Mouse (Mus musculus): ENCODE measurements around the gene Mpc1. TPM values are rescaled to one million over a fixed set of nuclear protein-coding genes. Genes with fewer than 3 reads are reported as not detected.
"Not testable (repeated sequence)": the region's sequence is repeated elsewhere in the genome, so short reads cannot be mapped to it uniquely, and the experiment has no call there.

Mpc1 gene
- polyA plus RNA-seq, 1 experiment from 2014 or later = 168 TPM

GRCm38 (mm10) chr17:8299524-8299923 lies 16.8 kb downstream of the Mpc1 start:
- ChIA-PET POLR2A (no interaction called here), CTCF (no interaction called here)
- no peak for DNase-seq (ENCODE audit: low read depth, low spot score)
- no peak for ATAC-seq
- in situ Hi-C loops (cut with MboI; ENCODE audit: low pct_unique_long_range_greater_than_20kb) = no loop called here
- no peak for TF ChIP-seq CTCF (IDR thresholded peaks at IDR 0.05)
- H3K27me3 ChIP-seq = no peaks in the 10 kb centered on the region

DNA sequence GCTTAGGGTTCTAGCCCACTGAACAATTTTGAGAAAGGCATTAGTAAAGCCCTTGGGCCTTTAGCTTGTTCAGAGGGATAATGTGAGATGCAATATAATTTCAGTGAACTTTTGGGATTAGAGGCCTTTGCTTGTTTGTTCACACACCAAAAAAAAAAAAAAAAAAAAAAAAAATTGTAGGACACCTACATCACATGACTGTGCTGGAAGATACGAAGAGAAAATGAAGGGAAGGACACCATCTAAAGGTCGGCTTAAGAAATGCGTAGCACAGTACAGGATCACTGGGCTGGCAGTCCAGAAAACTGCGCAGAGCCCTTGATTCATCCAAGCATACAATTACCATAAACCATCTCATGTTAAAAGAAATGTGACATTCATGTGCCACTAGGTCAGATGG lies 18.8 kb downstream of the Mpc1 start:
- ChIA-PET CTCF (no interaction called here), POLR2A (no interaction called here)
- DNase-seq (ENCODE audit: low read depth, low spot score) (no peak), ATAC-seq (no peak)
- no peak for TF ChIP-seq CTCF (IDR thresholded peaks at IDR 0.05)
- no peaks in the 10 kb centered on the region for H3K27me3 ChIP-seq
- in situ Hi-C loops (cut with MboI; ENCODE audit: low pct_unique_long_range_greater_than_20kb) = no loop called here

DNA sequence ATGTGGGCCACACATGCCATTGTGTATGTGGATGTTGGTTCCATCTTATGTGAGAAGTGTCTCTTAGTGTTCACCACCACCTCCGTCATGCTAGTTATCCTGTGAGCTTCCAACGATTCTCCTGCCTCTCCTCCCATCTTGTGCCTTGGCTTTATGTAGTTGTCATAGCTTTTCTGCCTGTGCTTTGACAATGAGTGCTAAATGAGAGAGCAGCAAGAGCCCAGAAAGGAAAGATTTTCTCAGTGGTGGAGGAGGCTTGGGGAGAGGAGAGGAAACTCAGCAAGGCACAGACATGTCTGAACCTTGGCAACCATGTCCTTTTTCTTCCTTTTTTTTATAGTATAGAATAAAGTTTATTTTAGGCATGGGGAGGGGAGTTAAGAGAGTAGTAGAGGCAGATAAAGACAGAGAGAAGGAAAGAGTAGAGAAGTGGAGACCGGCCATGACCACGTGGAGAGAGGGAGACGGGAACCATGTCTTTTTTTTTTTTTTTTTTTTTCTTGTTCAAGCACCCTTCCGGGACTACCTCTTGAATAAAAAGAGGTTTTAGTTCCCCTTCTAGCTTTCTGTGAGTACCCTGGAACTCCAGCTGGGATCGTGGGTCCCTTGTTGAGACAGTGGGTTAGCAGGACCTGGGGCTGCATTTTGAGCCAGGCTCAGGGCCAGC lies 20.2 kb downstream of the Mpc1 start:
- DNase-seq (ENCODE audit: low read depth, low spot score) = no peak
- TF ChIP-seq CTCF (IDR thresholded peaks at IDR 0.05) = no peak
- ChIA-PET POLR2A (no interaction called here), CTCF (interaction anchor here (0.9 kb wide), 1 partner anchor 15 kb away, joined by 3 read pairs; no protein-coding TSS in a partner anchor)
- no peaks in the 10 kb centered on the region for H3K27me3 ChIP-seq
- ATAC-seq = no peak
- in situ Hi-C loops (cut with MboI; ENCODE audit: low pct_unique_long_range_greater_than_20kb) = no loop called here

GRCm38 (mm10) chr17:8303671-8304070 lies 21.0 kb downstream of the Mpc1 start:
- H3K27me3 ChIP-seq = no peaks in the 10 kb centered on the region
- ChIA-PET CTCF (no interaction called here), POLR2A (no interaction called here)
- ATAC-seq = no peak
- TF ChIP-seq CTCF (IDR thresholded peaks at IDR 0.05) = no peak
- no peak for DNase-seq (ENCODE audit: low read depth, low spot score)
- in situ Hi-C loops (cut with MboI; ENCODE audit: low pct_unique_long_range_greater_than_20kb) = no loop called here

DNA sequence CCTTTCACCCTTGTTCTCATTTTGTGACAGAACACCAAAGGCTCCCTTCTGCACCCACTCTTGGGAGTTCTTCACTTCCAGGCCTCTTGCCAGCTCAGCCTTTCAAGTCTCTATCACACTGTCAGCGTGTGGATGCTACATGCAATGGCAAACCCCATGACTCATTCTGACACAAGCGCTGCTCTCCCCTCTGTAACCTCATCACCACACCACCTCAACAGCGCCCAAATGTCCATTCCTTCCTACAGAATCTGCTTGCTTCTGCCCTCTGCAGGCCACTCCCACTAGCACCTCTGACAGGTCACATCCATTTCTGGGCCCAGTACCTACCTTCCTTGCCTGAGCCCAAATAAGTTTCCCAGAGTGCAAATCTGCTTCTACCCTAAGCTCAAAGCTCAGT lies 23.1 kb downstream of the Mpc1 start:
- ATAC-seq = peak; percentile 50
- ChIA-PET POLR2A (no interaction called here), CTCF (interaction anchor here (1.9 kb wide), 1 partner anchor 41 kb away, joined by 5 read pairs; no protein-coding TSS in a partner anchor)
- no peaks in the 10 kb centered on the region for H3K27me3 ChIP-seq
- TF ChIP-seq CTCF (IDR thresholded peaks at IDR 0.05) = no peak
- in situ Hi-C loops (cut with MboI; ENCODE audit: low pct_unique_long_range_greater_than_20kb) = no loop called here
- no peak for DNase-seq (ENCODE audit: low read depth, low spot score)

GRCm38 (mm10) chr17:8310838-8311614 lies 28.3 kb downstream of the Mpc1 start, which contains the start of gene Sft2d1:
Gene Sft2d1, plus strand, starts transcription at chr17:8311102.
- no peak for TF ChIP-seq CTCF (IDR thresholded peaks at IDR 0.05)
- ChIA-PET CTCF (interaction anchor here (1.3 kb wide), 1 partner anchor 46 kb away, joined by 5 read pairs; no protein-coding TSS in a partner anchor), POLR2A (no interaction called here)
- no peaks in the 10 kb centered on the region for H3K27me3 ChIP-seq
- peak; percentile 60 for DNase-seq (ENCODE audit: low read depth, low spot score)
- in situ Hi-C loops (cut with MboI; ENCODE audit: low pct_unique_long_range_greater_than_20kb) = loop anchor here (5.0 kb wide), 2 partner anchors 34 to 61 kb away; no protein-coding TSS in a partner anchor
- ATAC-seq = peak; percentile 84

DNA sequence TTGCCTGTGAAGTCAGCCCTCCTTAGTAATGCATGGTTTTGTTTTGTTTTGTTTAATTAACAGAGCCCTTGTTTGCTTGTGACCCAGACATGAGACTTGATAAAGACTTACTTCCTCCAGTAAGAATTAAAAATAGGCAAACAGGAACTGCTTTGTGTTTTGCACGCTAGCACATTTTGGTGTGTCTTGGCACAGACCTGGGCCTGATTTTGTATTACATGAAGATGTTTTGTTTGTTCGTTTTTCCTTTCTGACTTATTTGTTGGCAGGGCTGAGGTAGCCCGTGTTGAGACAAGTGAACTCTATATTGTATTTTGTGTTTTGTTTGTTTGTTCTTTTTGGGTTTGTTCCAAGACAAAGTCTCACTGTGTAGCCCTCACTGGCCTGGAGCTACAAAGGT lies 29.0 kb downstream of the Mpc1 start:
- no peak for DNase-seq (ENCODE audit: low read depth, low spot score)
- ChIA-PET POLR2A (no interaction called here), CTCF (interaction anchor here (1.2 to 1.4 kb wide), 2 partner anchors 47 to 59 kb away, joined by 3 to 4 read pairs; no protein-coding TSS in a partner anchor)
- TF ChIP-seq CTCF (IDR thresholded peaks at IDR 0.05) = no peak
- in situ Hi-C loops (cut with MboI; ENCODE audit: low pct_unique_long_range_greater_than_20kb) = loop anchor here (5.0 kb wide), 2 partner anchors 34 to 61 kb away; no protein-coding TSS in a partner anchor
- H3K27me3 ChIP-seq = no peaks in the 10 kb centered on the region
- ATAC-seq = no peak

DNA sequence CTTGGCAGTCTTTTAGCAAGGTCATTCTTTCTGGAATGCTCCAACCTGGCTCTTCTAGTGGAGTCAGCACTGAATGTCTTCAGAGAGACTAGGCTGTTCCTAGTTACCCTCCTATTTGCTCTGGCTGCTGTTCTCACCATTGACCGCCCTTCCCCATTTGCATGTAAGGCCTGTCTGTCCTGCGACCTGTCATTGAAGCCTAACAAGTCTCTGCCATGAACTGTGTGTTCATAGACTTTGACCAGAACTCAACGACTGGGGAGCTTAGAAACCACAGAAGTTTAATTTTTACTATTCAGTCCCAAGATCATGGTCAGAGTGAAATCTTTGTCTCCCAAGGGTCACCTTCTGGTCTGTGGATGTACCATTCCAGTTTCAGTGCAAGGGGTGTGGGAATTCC lies 31.3 kb downstream of the Mpc1 start:
- no peak for ATAC-seq
- ChIA-PET CTCF (no interaction called here), POLR2A (no interaction called here)
- in situ Hi-C loops (cut with MboI; ENCODE audit: low pct_unique_long_range_greater_than_20kb) = loop anchor here (5.0 kb wide), 2 partner anchors 37 to 58 kb away; no protein-coding TSS in a partner anchor
- TF ChIP-seq CTCF (IDR thresholded peaks at IDR 0.05) = no peak
- H3K27me3 ChIP-seq = no peaks in the 10 kb centered on the region
- no peak for DNase-seq (ENCODE audit: low read depth, low spot score)

DNA sequence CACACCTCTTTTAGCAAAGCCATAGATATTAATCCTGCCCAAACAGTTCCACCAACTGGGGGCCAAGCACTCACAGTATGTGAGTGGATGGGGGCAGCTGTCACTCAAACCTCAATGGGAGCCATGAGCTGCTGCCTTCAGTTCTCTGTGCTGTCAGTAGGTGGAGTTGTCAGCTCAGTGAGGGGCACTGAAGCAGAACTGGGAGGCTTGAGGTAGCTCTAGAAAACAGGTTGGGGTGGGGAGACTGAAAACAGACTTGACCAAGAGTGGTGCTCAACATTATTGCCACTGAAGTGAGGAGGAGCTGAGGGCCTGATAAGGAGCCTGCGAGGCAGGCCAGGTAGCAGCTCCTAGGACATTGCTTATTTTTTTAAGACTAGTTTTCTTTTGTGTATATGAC lies 33.5 kb downstream of the Mpc1 start:
- ChIA-PET CTCF (interaction anchor here (0.7 to 1.4 kb wide), 3 partner anchors 18 to 56 kb away, joined by 3 read pairs; no protein-coding TSS in a partner anchor), POLR2A (no interaction called here)
- in situ Hi-C loops (cut with MboI; ENCODE audit: low pct_unique_long_range_greater_than_20kb) = no loop called here
- DNase-seq (ENCODE audit: low read depth, low spot score) (no peak), ATAC-seq (no peak)
- no peak for TF ChIP-seq CTCF (IDR thresholded peaks at IDR 0.05)
- no peaks in the 10 kb centered on the region for H3K27me3 ChIP-seq

DNA sequence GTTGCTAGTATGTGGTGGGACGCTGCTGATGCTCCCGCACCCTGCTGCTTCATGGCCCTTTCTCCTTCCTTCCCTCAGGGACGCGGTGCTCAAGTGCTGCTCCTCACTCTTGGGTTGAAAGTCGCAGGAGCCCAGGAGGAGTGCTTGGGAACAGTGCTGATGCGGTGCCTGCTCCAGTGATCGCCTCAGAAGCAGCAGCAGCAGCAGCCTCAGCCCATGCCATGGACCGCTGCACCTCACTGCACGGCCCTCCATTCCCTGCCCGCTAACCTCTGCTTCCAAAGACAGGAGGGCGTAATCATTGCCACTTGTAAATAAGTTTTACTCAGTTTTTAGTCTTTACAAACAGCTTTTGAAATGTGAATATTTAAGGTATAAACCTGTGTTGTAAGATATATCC lies 44.2 kb downstream of the Mpc1 start:
- CTCF ChIA-PET; ATAC-seq; DNase-seq (ENCODE audit: low read depth, low spot score); H3K27me3 ChIP-seq; in situ Hi-C loops (cut with MboI; ENCODE audit: low pct_unique_long_range_greater_than_20kb); POLR2A ChIA-PET: not testable (repeated sequence)

GRCm38 (mm10) chr17:8328511-8329174 lies 45.9 kb downstream of the Mpc1 start:
- POLR2A ChIA-PET = no interaction called here
- ATAC-seq = no peak
- DNase-seq (ENCODE audit: low read depth, low spot score) = no peak
- no peak for TF ChIP-seq CTCF (IDR thresholded peaks at IDR 0.05)
- H3K27me3 ChIP-seq = no peaks in the 10 kb centered on the region
- in situ Hi-C loops (cut with MboI; ENCODE audit: low pct_unique_long_range_greater_than_20kb) = no loop called here
- CTCF ChIA-PET = no interaction called here
